Mouse (Mus musculus) erythroblast, embryonic 14.5 days (primary cell): ENCODE data around the gene Akap2.

Experiments used
- GATA1 ChIP-seq: IDR thresholded peaks from 2 replicates; pipeline ENCODE4 v1.6.1; 2012; ENCODE audit warnings: low read length, inconsistent platforms, mixed read lengths
- TAL1 ChIP-seq: IDR thresholded peaks from 3 replicates; pipeline ENCODE4 v1.6.1; 2012; ENCODE audit warnings: low read length, inconsistent platforms, mixed read lengths

GRCm38 (mm10) chr4:57883520-57884421 is 166.3 kb downstream of the Akap2 start:
- TF ChIP-seq GATA1: no peak
- TF ChIP-seq TAL1: no peak
